Mouse (Mus musculus) heart, embryonic 11.5 days (tissue): ENCODE results near the gene Spp1. TPM values are rescaled to one million over a fixed set of nuclear protein-coding genes. Genes with fewer than 3 reads are reported as not detected.

Source experiments
- polyA plus RNA-seq: library from polyadenylated mRNA; unstranded; fragments of >200 nt; fragmentation: Nextera tagmentation; extraction: Ambion mirVana; gene quantifications from 2 replicates; pipeline ENCODE4 v1.2.1, GENCODE M21; 2014

Spp1 gene
- polyA plus RNA-seq, 1 experiment from 2014 or later, result 2.3 TPM

Other genes starting within 250 kb of the Spp1 start
- not detected in 2 replicates for gene Dmp1, start 232.5 kb upstream of the Spp1 start, polyA plus RNA-seq
- gene Ibsp, start 135.9 kb upstream of the Spp1 start, polyA plus RNA-seq, result not detected in 2 replicates
- not detected in 2 replicates for gene Mepe, start 109.8 kb upstream of the Spp1 start, polyA plus RNA-seq
- 10.9 and 11.4 TPM in 2 replicates for gene Pkd2, start 24.3 kb downstream of the Spp1 start, polyA plus RNA-seq
- gene BC005561, start 73.2 kb downstream of the Spp1 start, polyA plus RNA-seq, result 9.2 and 9.9 TPM in 2 replicates